Mouse (Mus musculus): Measurements from ENCODE around the gene Fgg.

The Fgg gene

GRCm38 (mm10) chr3:83007557-83007956 lies at the start of gene Fgg:
Gene Fgg, plus strand, starts transcription at chr3:83007724.
- no peak for DNase-seq (ENCODE audit: extremely low read depth, low read depth, low spot score)

GRCm38 (mm10) chr3:82971046-82971445 lies 36.5 kb upstream of the Fgg start:
- DNase-seq (ENCODE audit: extremely low read depth, low read depth, low spot score), result no peak

GRCm38 (mm10) chr3:82980818-82981217 lies 26.7 kb upstream of the Fgg start:
- DNase-seq (ENCODE audit: extremely low read depth, low read depth, low spot score), result no peak

- DNase-seq (ENCODE audit: extremely low read depth, low read depth, low spot score), result no peak
These were observed 25.7 kb upstream of the Fgg start for GRCm38 (mm10) chr3:82981861-82982260.

- DNase-seq (ENCODE audit: extremely low read depth, low read depth, low spot score), result no peak
These were observed 22.7 kb upstream of the Fgg start for GRCm38 (mm10) chr3:82984840-82985239.

DNA sequence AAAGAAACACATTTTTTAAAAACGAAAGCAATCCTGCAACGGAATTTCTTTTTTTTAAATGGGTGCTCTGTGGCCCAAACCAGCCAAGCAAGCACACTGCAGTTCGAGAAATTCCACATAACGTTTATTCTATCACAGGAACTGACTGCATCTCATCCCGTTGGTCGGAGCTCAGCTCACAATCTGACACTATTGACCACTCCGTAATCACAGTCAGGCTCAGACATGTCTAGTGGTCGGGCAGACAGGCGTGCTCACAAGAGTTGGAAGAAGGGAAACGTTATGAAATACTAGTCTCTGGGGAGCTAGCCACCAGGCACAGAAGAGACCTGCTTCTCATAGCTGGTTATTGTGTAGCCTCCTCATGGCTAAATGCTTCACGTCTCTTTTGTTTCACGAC lies 15.6 kb upstream of the Fgg start:
- DNase-seq (ENCODE audit: extremely low read depth, low read depth, low spot score), result no peak

DNA sequence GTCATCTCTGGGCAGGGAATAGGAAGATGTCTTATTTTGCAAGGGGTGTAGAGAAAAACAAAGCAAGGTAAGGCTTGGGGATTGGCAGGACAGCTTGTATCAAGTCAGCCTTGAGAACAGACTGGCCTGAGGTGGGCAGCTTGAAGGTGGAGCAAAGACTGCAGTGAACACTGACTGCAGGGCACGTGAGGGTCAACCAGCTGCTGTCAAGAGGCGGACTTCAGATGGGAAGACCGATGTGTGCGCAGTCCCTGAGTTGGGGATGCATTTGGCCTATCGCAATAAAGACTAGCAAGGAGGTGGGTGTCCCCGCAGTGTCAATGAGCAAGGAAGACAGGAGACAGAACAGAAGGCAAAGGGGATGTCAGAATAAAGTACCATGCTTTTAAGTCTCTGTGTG lies 14.6 kb upstream of the Fgg start:
- DNase-seq (ENCODE audit: extremely low read depth, low read depth, low spot score), result no peak

DNA sequence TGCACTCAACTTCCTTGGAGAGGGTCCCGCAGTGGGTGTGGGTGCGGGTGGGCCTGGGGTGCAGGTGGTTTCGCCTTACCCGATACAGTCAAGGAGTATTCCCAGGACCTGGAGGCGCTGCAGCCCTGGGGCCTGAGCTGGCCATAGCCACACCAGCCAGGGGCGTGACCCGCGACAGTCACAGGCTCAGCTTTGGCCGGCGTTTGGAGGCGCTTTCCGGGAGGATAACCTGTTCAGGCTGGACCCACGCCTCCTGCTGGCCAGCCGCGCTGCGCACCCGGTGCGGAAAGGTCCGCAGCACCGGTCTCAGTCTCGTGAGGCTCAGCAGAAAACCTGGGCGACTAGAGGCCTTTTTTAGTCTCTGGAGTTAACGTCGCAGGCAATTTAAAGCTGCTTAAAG lies 12.2 kb upstream of the Fgg start:
- DNase-seq (ENCODE audit: extremely low read depth, low read depth, low spot score), result no peak

GRCm38 (mm10) chr3:82996656-82997055 lies 10.9 kb upstream of the Fgg start:
- no peak for DNase-seq (ENCODE audit: extremely low read depth, low read depth, low spot score)

- DNase-seq (ENCODE audit: extremely low read depth, low read depth, low spot score), result no peak
These were observed 8.6 kb upstream of the Fgg start for GRCm38 (mm10) chr3:82998772-82999463.

- DNase-seq (ENCODE audit: extremely low read depth, low read depth, low spot score), result no peak
These were observed 7.5 kb upstream of the Fgg start for GRCm38 (mm10) chr3:82999995-83000394.

DNA sequence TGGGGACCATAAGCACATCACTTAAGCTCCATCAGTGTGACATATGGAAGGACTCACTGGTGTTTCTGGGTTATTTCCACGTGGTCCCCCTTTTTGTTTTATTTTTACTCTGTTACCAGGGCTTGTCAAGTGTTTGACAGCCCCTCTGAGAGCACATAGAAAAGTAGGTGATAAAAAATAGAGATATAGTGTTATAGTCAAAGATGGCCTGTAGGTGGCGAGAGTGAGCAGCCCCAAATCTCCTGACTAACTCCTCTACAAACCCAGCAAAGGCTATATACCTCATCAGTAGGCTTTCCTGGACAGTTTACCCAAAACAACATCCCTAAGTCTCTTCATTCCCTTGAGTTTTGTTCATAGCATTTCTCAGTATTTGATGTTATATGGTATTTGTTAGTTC lies 5.3 kb upstream of the Fgg start:
- no peak for DNase-seq (ENCODE audit: extremely low read depth, low read depth, low spot score)

- no peak for DNase-seq (ENCODE audit: extremely low read depth, low read depth, low spot score)
These were observed 4.5 kb upstream of the Fgg start for GRCm38 (mm10) chr3:83003068-83003467.

DNA sequence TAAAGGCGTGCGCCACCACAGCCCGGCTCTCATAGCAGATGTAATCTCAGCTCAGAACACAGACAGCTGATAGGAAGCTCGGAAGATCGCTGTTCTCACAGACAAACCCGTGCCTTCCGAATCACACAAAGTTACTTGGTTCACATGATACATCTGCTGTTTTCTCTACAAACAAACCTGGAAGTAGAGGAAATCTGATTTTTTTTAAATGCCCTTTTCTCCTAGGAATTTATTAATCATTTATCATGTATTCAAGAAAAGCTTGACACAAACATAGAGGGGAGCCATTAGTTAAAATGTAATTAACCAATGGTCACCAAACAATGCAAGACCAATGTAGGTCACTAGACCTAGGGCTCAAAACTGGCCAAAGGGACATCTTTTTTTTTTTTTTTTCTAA lies 2.7 kb upstream of the Fgg start:
- DNase-seq (ENCODE audit: extremely low read depth, low read depth, low spot score), result no peak

DNA sequence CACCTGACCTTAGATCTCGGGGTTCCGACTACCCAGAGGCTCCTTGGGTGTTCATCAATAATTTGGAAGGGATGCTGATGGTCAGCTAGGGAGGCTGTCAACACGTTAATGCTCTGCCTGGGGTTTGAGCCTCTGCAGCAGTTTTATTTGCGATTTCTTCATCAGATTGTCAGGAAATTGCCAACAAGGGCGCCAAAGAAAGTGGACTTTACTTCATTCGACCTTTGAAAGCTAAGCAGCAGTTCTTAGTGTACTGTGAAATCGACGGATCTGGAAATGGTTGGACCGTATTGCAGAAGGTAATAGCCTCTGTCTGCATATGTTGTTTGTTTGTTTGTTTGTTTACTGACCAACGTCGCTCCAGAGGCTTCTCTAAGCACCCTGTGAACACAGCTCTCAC lies 2.8 kb downstream of the Fgg start:
- no peak for DNase-seq (ENCODE audit: extremely low read depth, low read depth, low spot score)

DNA sequence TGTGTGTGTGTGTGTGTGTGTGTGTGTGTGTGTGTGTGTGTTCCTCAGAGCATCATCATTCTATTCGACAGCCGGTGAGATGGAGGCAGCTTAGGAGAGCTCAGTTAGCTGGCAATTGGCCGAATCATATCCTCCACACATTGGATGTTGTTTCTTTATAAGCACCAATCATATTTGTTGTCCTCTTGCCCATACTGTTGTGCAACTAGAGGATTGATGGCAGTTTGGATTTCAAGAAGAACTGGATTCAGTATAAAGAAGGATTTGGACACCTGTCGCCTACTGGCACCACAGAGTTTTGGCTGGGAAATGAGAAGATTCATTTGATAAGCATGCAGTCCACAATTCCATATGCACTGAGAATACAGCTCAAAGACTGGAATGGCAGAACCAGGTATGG lies 3.6 kb downstream of the Fgg start:
- peak; percentile 54 for DNase-seq (ENCODE audit: extremely low read depth, low read depth, low spot score)

- DNase-seq (ENCODE audit: extremely low read depth, low read depth, low spot score), result no peak
These were observed 4.0 kb downstream of the Fgg start for GRCm38 (mm10) chr3:83011565-83011964.

DNA sequence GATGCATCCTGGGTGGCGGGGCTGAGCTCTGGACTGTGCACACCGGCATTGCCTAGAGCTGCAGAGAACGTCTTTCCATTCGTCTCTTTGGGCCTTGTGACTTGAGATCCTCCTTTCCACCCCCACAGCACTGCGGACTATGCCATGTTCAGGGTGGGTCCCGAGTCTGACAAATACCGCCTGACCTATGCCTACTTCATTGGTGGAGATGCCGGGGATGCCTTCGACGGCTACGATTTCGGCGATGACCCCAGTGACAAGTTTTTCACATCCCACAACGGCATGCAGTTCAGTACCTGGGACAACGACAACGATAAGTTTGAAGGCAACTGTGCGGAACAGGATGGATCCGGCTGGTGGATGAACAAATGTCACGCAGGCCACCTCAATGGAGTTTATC lies 5.1 kb downstream of the Fgg start:
- no peak for DNase-seq (ENCODE audit: extremely low read depth, low read depth, low spot score)

DNA sequence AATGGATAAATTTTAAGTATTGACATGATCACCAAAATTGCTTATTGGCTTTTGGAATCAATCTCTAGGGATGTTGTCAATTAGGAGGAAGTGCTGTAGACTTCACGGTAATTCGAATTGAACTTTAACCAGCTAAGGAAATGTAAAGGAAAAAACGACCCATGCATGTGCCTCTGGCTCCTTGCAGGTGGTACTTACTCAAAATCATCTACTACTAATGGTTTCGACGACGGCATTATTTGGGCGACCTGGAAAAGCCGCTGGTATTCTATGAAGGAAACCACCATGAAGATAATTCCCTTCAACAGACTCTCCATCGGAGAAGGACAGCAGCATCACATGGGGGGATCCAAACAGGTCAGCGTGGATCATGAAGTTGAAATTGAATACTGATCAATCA lies 6.4 kb downstream of the Fgg start:
- no peak for DNase-seq (ENCODE audit: extremely low read depth, low read depth, low spot score)

GRCm38 (mm10) chr3:83016236-83016635 lies 8.7 kb downstream of the Fgg start:
- DNase-seq (ENCODE audit: extremely low read depth, low read depth, low spot score), result no peak

- no peak for DNase-seq (ENCODE audit: extremely low read depth, low read depth, low spot score)
These were observed 12.9 kb downstream of the Fgg start for GRCm38 (mm10) chr3:83020387-83020786.

- DNase-seq (ENCODE audit: extremely low read depth, low read depth, low spot score), result no peak
These were observed 13.7 kb downstream of the Fgg start for GRCm38 (mm10) chr3:83021176-83021575.

DNA sequence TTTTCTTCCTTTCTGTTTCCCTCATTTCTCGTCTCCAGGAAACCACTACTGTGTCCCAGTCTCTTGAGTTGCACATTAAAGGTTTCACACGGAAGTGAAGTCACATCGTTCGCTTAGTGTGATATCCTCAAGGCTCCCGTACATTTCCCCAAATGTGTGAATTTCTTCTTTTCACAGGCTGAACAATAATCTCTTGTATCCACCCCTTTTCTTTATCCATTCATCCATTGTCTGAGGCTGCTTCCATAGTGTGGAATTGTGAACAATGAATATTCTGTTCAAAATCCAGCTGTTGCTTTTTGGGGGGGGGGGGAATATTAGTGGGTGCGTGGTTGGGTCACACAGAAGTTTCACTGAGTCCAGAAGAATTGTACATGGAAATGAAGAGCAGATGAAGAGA lies 17.5 kb downstream of the Fgg start:
- no peak for DNase-seq (ENCODE audit: extremely low read depth, low read depth, low spot score)
